Mouse (Mus musculus) testis, adult 2 months (tissue): Measurements from ENCODE around the gene Adtrp.

Source experiments
- CTCF ChIP-seq: fragments of 200-500 bp; IDR thresholded peaks from 2 replicates; pipeline ENCODE4 v1.5.1; 2012; ENCODE audit warnings: low read depth, mild to moderate bottlenecking, inconsistent platforms, low read length, moderate library complexity; ENCODE audit not compliant: control insufficient read depth, insufficient read depth, insufficient replicate concordance
- POLR2A ChIP-seq: fragments of 200-500 bp; IDR thresholded peaks from 2 replicates; pipeline ENCODE4 v1.6.1; 2012; ENCODE audit warnings: low read depth, mild to moderate bottlenecking, inconsistent platforms, low read length, moderate library complexity; ENCODE audit not compliant: control insufficient read depth

- TF ChIP-seq CTCF (no peak), POLR2A (no peak)
Observed at GRCm38 (mm10) chr13:41888644-41889043, 41.2 kb upstream of the Adtrp start.
